Mouse (Mus musculus) kidney, adult 2 months (tissue): ENCODE results near the gene Spata3.

Experiments used
- CTCF ChIP-seq: fragments of 200-500 bp; conservative IDR thresholded peaks from 2 replicates; pipeline ENCODE4 v1.5.1; 2011; ENCODE audit warnings: low read depth, mild to moderate bottlenecking, control low read depth, low read length, moderate library complexity, mixed read lengths; ENCODE audit not compliant: insufficient read depth, insufficient read length
- POLR2A ChIP-seq: fragments of 200-500 bp; IDR thresholded peaks from one replicate; pipeline ENCODE4 v1.6.1; 2011; ENCODE audit warnings: low read depth, low read length, control low read depth

- TF ChIP-seq CTCF (no peak), POLR2A (no peak)
These were observed 10.6 kb upstream of the Spata3 start for GRCm38 (mm10) chr1:86006040-86006439.
